Mouse (Mus musculus): ENCODE data around the gene Cyp2f2. TPM values are rescaled to one million over a fixed set of nuclear protein-coding genes. Genes with fewer than 3 reads are reported as not detected.

Gene Cyp2f2
- not detected in 2 replicates for polyA plus RNA-seq (2016; fragmentation: Nextera tagmentation; extraction: Ambion mirVana)

DNA sequence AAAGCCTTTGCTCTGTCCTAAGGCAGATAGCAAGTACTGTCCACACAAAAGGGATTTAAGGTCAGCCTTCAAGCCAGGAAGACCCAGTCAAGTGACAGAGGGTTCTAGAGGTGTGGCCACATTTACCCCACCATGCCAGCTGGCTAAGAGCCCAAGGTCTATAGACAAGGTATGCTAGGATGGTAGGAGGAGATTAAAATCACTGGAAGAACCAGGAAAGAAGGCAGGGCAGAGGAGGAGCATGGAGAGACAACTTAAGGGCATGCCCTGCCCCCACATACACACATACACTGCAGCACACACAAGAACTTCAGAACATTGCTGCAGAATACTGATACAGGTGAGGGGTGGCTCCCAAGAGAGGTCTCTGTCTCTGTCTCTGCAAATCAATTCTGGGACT is at the start of gene Cyp2f2:
Gene Cyp2f2, plus strand, starts transcription at position 234 of the 400 bp plus-strand sequence.
- ATAC-seq (ENCODE audit: insufficient number of reproducible peaks, insufficient read depth, low FRiP score, low TSS enrichment, low read depth): no peak

GRCm38 (mm10) chr7:27078641-27079040 is 41.1 kb upstream of the Cyp2f2 start:
- H3K4me1 ChIP-seq (replicated peaks): no peaks in the 10 kb centered on the region
- no peaks in the 10 kb centered on the region for H3K27me3 ChIP-seq
- H3K27ac ChIP-seq: no peak overlapping the region
- no peak overlapping the region for H3K4me2 ChIP-seq
- 81% methylated on average over 1 of the region's 1 CpGs for WGBS
- H3K36me3 ChIP-seq: no peaks in the 10 kb centered on the region
- no peaks in the 10 kb centered on the region for H3K9me3 ChIP-seq
- no peak overlapping the region for H3K9ac ChIP-seq (replicated peaks)
- no peak overlapping the region for H3K4me3 ChIP-seq (replicated peaks)
- ATAC-seq (ENCODE audit: insufficient number of reproducible peaks, insufficient read depth, low FRiP score, low TSS enrichment, low read depth): no peak

More for the DNA sequence above, at the start of gene Cyp2f2:
- Histone ChIP-seq H3K4me3 (replicated peaks) (no peak within 1 kb of the TSS), H3K27me3 (no peaks in the 10 kb centered on the region), H3K4me1 (replicated peaks) (peaks cover 5% of the 10 kb centered on the region; the same call in 1 of the 2 replicates), H3K9ac (replicated peaks) (no peak within 1 kb of the TSS), H3K27ac (no peak within 1 kb of the TSS), H3K36me3 (no peaks in the 10 kb centered on the region), H3K9me3 (no peaks in the 10 kb centered on the region), H3K4me2 (no peak within 1 kb of the TSS)

GRCm38 (mm10) chr7:27081625-27082024 is 38.1 kb upstream of the Cyp2f2 start:
- Histone ChIP-seq H3K27me3 (no peaks in the 10 kb centered on the region), H3K27ac (peak overlapping the region; percentile 66; the same call in 1 of the 2 replicates), H3K4me2 (no peak overlapping the region), H3K36me3 (no peaks in the 10 kb centered on the region), H3K9ac (replicated peaks) (no peak overlapping the region), H3K4me3 (replicated peaks) (no peak overlapping the region), H3K9me3 (no peaks in the 10 kb centered on the region), H3K4me1 (replicated peaks) (no peaks in the 10 kb centered on the region)
- ATAC-seq (ENCODE audit: insufficient number of reproducible peaks, insufficient read depth, low FRiP score, low TSS enrichment, low read depth): peak; percentile 93
- 35% methylated on average over 2 of the region's 2 CpGs for WGBS

GRCm38 (mm10) chr7:27091039-27091438 is 28.7 kb upstream of the Cyp2f2 start:
- no peak overlapping the region for H3K9ac ChIP-seq (replicated peaks)
- WGBS: 79% methylated on average over 4 of the region's 4 CpGs
- no peak overlapping the region for H3K27ac ChIP-seq
- no peak for ATAC-seq (ENCODE audit: insufficient number of reproducible peaks, insufficient read depth, low FRiP score, low TSS enrichment, low read depth)
- no peaks in the 10 kb centered on the region for H3K36me3 ChIP-seq
- H3K9me3 ChIP-seq: 0 out of 2 replicates have a peak, but pooled peaks cover 3% of the 10 kb centered on the region
- no peak overlapping the region for H3K4me3 ChIP-seq (replicated peaks)
- no peak overlapping the region for H3K4me2 ChIP-seq
- H3K4me1 ChIP-seq (replicated peaks): no peaks in the 10 kb centered on the region
- no peaks in the 10 kb centered on the region for H3K27me3 ChIP-seq

DNA sequence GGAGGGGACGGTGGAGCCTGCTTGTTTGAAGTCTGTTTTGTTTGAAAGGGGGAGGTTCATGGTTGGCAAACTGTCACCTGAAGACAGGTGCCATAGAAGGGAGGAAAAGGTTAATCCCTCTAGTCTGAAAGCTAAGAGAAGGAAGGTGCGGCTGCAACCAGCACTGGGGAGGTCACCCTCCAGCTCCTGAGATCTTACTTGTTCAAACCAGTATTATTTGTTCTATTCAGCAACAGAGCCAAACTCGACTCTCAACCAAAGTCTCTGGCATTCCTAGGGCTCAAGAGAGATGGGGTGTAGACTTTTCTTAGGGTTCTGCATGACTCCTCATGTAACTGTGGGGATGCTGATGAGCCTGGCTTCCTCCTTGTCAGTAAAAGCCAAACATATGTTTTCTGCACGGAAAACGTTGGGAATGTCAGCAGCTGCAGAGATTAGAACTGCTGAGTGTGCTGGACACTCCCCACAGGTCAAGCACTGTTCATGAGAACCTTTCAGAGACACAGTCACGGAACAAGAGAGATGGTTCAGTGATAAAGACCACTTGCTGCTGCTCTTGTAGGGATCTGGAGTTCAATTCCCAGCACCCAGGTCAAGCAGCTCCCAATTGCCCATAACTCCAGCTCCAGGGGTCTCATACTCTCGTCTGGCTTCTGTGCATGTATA is 27.5 kb upstream of the Cyp2f2 start:
- no peaks in the 10 kb centered on the region for H3K36me3 ChIP-seq
- H3K27me3 ChIP-seq: no peaks in the 10 kb centered on the region
- H3K9me3 ChIP-seq: 0 out of 2 replicates have a peak, but pooled peaks cover 3% of the 10 kb centered on the region
- ATAC-seq (ENCODE audit: insufficient number of reproducible peaks, insufficient read depth, low FRiP score, low TSS enrichment, low read depth): no peak
- H3K27ac ChIP-seq: no peak overlapping the region
- H3K9ac ChIP-seq (replicated peaks): no peak overlapping the region
- no peak overlapping the region for H3K4me3 ChIP-seq (replicated peaks)
- no peak overlapping the region for H3K4me2 ChIP-seq
- 66% methylated on average over 7 of the region's 7 CpGs for WGBS
- H3K4me1 ChIP-seq (replicated peaks): no peaks in the 10 kb centered on the region

- no peaks in the 10 kb centered on the region for H3K27me3 ChIP-seq
- H3K27ac ChIP-seq: no peak overlapping the region
- no peaks in the 10 kb centered on the region for H3K4me1 ChIP-seq (replicated peaks)
- H3K9ac ChIP-seq (replicated peaks): no peak overlapping the region
- no peak overlapping the region for H3K4me2 ChIP-seq
- no peaks in the 10 kb centered on the region for H3K36me3 ChIP-seq
- 0 out of 2 replicates have a peak, but pooled peaks cover 3% of the 10 kb centered on the region for H3K9me3 ChIP-seq
- H3K4me3 ChIP-seq (replicated peaks): no peak overlapping the region
- WGBS: 69% methylated on average over 1 of the region's 1 CpGs
- ATAC-seq (ENCODE audit: insufficient number of reproducible peaks, insufficient read depth, low FRiP score, low TSS enrichment, low read depth): no peak
Measured at GRCm38 (mm10) chr7:27092882-27093281, 26.8 kb upstream of the Cyp2f2 start.

DNA sequence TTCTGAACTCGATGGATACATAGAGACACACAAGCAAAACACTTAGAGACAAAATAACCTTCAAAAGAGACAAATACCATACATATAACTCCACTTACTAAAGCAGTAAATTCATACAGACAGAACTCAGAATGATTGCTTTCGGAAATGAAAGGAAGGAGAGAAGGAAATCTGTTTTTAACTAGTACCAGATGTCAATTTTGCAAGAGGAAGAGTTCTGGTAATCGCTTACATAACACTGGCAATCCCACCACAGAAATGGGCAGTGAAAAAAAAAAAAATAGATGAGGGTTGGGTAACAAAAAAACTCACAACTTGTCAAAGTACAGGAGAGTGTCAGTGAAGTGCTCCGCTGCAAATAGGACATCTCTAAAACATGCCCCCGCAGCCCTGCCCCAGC is 14.8 kb upstream of the Cyp2f2 start:
- Histone ChIP-seq H3K9me3 (no peaks in the 10 kb centered on the region), H3K4me3 (replicated peaks) (no peak overlapping the region), H3K27ac (peak overlapping the region; percentile 56; the same call in 1 of the 2 replicates), H3K9ac (replicated peaks) (no peak overlapping the region), H3K4me1 (replicated peaks) (peaks cover 9% of the 10 kb centered on the region; the same call in 1 of the 2 replicates), H3K27me3 (no peaks in the 10 kb centered on the region), H3K4me2 (no peak overlapping the region; the same call in 1 of the 2 replicates), H3K36me3 (no peaks in the 10 kb centered on the region)
- WGBS: 20% methylated on average over 5 of the region's 5 CpGs
- ATAC-seq (ENCODE audit: insufficient number of reproducible peaks, insufficient read depth, low FRiP score, low TSS enrichment, low read depth): no peak

GRCm38 (mm10) chr7:27110327-27110726 is 9.4 kb upstream of the Cyp2f2 start:
- Histone ChIP-seq H3K4me2 (no peak overlapping the region), H3K4me3 (replicated peaks) (no peak overlapping the region), H3K36me3 (no peaks in the 10 kb centered on the region), H3K27me3 (0 out of 2 replicates have a peak, but pooled peaks cover 3% of the 10 kb centered on the region), H3K4me1 (replicated peaks) (peaks cover 2% of the 10 kb centered on the region; the same call in 1 of the 2 replicates), H3K27ac (no peak overlapping the region), H3K9me3 (no peaks in the 10 kb centered on the region), H3K9ac (replicated peaks) (no peak overlapping the region)
- no peak for ATAC-seq (ENCODE audit: insufficient number of reproducible peaks, insufficient read depth, low FRiP score, low TSS enrichment, low read depth)

GRCm38 (mm10) chr7:27111038-27111437 is 8.7 kb upstream of the Cyp2f2 start:
- ATAC-seq (ENCODE audit: insufficient number of reproducible peaks, insufficient read depth, low FRiP score, low TSS enrichment, low read depth): no peak

DNA sequence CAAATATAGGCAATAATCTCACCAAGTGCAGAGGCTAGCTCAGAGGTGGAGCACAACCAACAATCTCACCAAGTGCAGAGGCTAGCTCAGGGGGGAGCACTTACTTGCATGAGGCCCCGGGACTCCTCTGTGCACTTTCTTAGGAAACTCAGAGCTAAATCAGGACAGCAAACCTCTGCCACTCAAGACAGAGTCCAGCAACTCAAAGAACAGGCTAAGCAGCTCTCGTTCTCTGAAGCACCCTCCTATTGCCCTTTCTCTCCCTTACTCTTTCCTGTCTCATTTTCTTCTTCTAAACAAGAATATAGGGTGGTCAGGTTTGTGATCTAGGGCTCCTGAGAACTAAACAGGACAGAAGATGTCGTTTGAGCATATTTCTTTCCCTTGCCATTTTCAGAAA is 7.7 kb upstream of the Cyp2f2 start:
- Histone ChIP-seq H3K27me3 (0 out of 2 replicates have a peak, but pooled peaks cover 3% of the 10 kb centered on the region), H3K9me3 (no peaks in the 10 kb centered on the region), H3K9ac (replicated peaks) (no peak overlapping the region), H3K4me2 (no peak overlapping the region), H3K4me3 (replicated peaks) (no peak overlapping the region), H3K4me1 (replicated peaks) (no peaks in the 10 kb centered on the region), H3K27ac (no peak overlapping the region), H3K36me3 (no peaks in the 10 kb centered on the region)
- ATAC-seq (ENCODE audit: insufficient number of reproducible peaks, insufficient read depth, low FRiP score, low TSS enrichment, low read depth): no peak
- WGBS: 75% methylated on average over 3 of the region's 3 CpGs

More at GRCm38 (mm10) chr7:27111038-27111437, 8.7 kb upstream of the Cyp2f2 start:
- 80% methylated on average over 1 of the region's 1 CpGs for WGBS
- Histone ChIP-seq H3K36me3 (no peaks in the 10 kb centered on the region), H3K9ac (replicated peaks) (no peak overlapping the region), H3K4me2 (no peak overlapping the region), H3K27me3 (0 out of 2 replicates have a peak, but pooled peaks cover 3% of the 10 kb centered on the region), H3K9me3 (no peaks in the 10 kb centered on the region), H3K27ac (no peak overlapping the region), H3K4me3 (replicated peaks) (no peak overlapping the region), H3K4me1 (replicated peaks) (no peaks in the 10 kb centered on the region)

DNA sequence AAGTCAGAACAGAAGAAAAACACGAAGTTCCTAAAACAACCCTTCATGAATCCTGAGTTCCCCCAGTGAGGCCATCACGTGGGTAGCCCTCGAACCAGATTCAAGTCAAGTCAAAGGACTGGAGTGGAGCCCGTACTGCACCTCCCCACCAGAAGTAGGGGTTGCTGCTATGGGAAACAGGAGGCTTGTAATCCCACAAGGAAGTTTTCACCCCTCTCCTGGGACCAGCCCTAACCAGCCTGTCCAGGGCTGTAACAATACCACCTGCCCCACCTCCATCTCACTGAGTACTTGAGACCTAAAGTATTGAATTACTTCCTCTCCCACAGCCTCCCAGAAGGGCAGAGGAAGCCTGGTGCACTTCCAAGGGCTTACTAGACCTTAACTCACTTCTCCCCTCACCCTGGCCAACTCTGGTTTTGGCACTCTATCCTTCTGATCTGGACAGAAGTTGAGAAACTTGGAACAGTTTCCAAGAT is 1.6 kb upstream of the Cyp2f2 start:
- ATAC-seq (ENCODE audit: insufficient number of reproducible peaks, insufficient read depth, low FRiP score, low TSS enrichment, low read depth): no peak
- no peak overlapping the region for H3K4me3 ChIP-seq (replicated peaks)
- H3K27me3 ChIP-seq: no peaks in the 10 kb centered on the region
- no peak overlapping the region for H3K4me2 ChIP-seq
- no peak overlapping the region for H3K9ac ChIP-seq (replicated peaks)
- no peak overlapping the region for H3K27ac ChIP-seq
- whole genome bisulfite sequencing: 57% methylated on average over 4 of the region's 4 CpGs
- peaks cover 5% of the 10 kb centered on the region; the same call in 1 of the 2 replicates for H3K4me1 ChIP-seq (replicated peaks)
- H3K9me3 ChIP-seq: no peaks in the 10 kb centered on the region
- H3K36me3 ChIP-seq: no peaks in the 10 kb centered on the region
